Mouse (Mus musculus) forebrain, postnatal 0 days (tissue): ENCODE measurements around the gene Phgdh. TPM values are rescaled to one million over a fixed set of nuclear protein-coding genes. Genes with fewer than 3 reads are reported as not detected.
A peak's percentile ranks its signal among the peaks of the same experiment; 100 is the strongest.
"Not testable (repeated sequence)": the region's sequence is repeated elsewhere in the genome, so short reads cannot be mapped to it uniquely, and the experiment has no call there.

ENCODE experiments used
- ATAC-seq: fragments of 200-750 bp; cut with Nextera tagmentation; 2 replicates; pipeline ENCODE4 v1.8.0; 2017; ENCODE audit warnings: mild to moderate bottlenecking, moderate library complexity
- DNase-seq: peaks from one replicate; pipeline ENCODE4 v3.0.0-alpha.2; 2015
- H3K27ac ChIP-seq: fragments of 300-500 bp; sonication (generic); 2 replicates; pipeline ENCODE4 v1.5.1; 2014; ENCODE audit warnings: low read depth, mild to moderate bottlenecking, antibody characterized with exemption, low read length, moderate library complexity, mixed read lengths
- H3K27me3 ChIP-seq: fragments of 300-500 bp; sonication (generic); 2 replicates; pipeline ENCODE4 v1.6.1; 2014; ENCODE audit warnings: mild to moderate bottlenecking, low read length, mixed read lengths; ENCODE audit not compliant: insufficient read depth
- H3K36me3 ChIP-seq: fragments of 300-500 bp; sonication (generic); 2 replicates; pipeline ENCODE4 v1.6.1; 2014; ENCODE audit warnings: mild to moderate bottlenecking, moderate library complexity; ENCODE audit not compliant: insufficient read depth
- H3K4me1 ChIP-seq: fragments of 300-500 bp; sonication (generic); 2 replicates; pipeline ENCODE4 v1.6.1; 2014; ENCODE audit warnings: antibody characterized with exemption; ENCODE audit not compliant: insufficient read depth
- H3K4me2 ChIP-seq: fragments of 300-500 bp; sonication (generic); 2 replicates; pipeline ENCODE4 v1.6.1; 2014; ENCODE audit warnings: low read depth, mild to moderate bottlenecking, moderate library complexity
- H3K4me3 ChIP-seq: fragments of 300-500 bp; sonication (generic); 2 replicates; pipeline ENCODE4 v1.5.1; 2014; ENCODE audit warnings: low read depth, low read length, mixed read lengths
- H3K9ac ChIP-seq: fragments of 300-500 bp; sonication (generic); 2 replicates; pipeline ENCODE4 v1.6.1; 2014; ENCODE audit warnings: mild to moderate bottlenecking
- H3K9me3 ChIP-seq: fragments of 300-500 bp; sonication (generic); 2 replicates; pipeline ENCODE4 v1.6.1; 2016; ENCODE audit warnings: low read length
- CTCF ChIP-seq: sonication (generic); IDR thresholded peaks from 2 replicates; pipeline ENCODE4 v1.5.1; 2016; ENCODE audit warnings: antibody characterized with exemption, control low read depth, low read depth
- WGBS: fragments of 180-500 bp; shearing (Covaris S2); extraction: QIAGEN DNeasy Blood & Tissue Kit; methylation state at CpG from one replicate; pipeline ENCODE4 v1.1.7; 2014; 5-methylcytosine and 5-hydroxymethylcytosine counted together
- polyA plus RNA-seq: library from polyadenylated mRNA; unstranded; fragments of >200 nt; fragmentation: Nextera tagmentation; extraction: Ambion mirVana; gene quantifications from 2 replicates; pipeline ENCODE4 v1.2.1, GENCODE M21; 2015
- total RNA-seq: library from RNA; depleted of rRNA; stranded (reverse); fragments of >200 nt; gene quantifications from 2 replicates; pipeline ENCODE4 v1.2.3, GENCODE M21; 2014; rRNA removed

Gene Phgdh
- total RNA-seq (139 and 151 TPM in 2 replicates), polyA plus RNA-seq (149 and 160 TPM in 2 replicates)

- not testable (repeated sequence) for H3K36me3 ChIP-seq, H3K27me3 ChIP-seq, H3K9me3 ChIP-seq, H3K4me1 ChIP-seq
- DNase-seq (peak; percentile 64), ATAC-seq (peak; percentile 69)
- Histone ChIP-seq H3K4me2 (peak within 1 kb of the TSS; percentile 90), H3K4me3 (peak within 1 kb of the TSS; percentile 48), H3K9ac (peak within 1 kb of the TSS; percentile 58), H3K27ac (peak within 1 kb of the TSS; percentile 36)
- WGBS, result 0% methylated on average over 10 of the region's 10 CpGs
These were observed at the start of gene Phgdh for GRCm38 (mm10) chr3:98339706-98340109. TSS of gene Phgdh (minus strand) at chr3:98339990.

GRCm38 (mm10) chr3:98389305-98389704 lies 49.5 kb upstream of the Phgdh start:
- DNase-seq (no peak), ATAC-seq (no peak)
- Histone ChIP-seq H3K36me3 (no peaks in the 10 kb centered on the region), H3K27me3 (no peaks in the 10 kb centered on the region), H3K27ac (no peak overlapping the region), H3K4me1 (peaks cover 9% of the 10 kb centered on the region; the same call in 1 of the 2 replicates), H3K4me2 (no peak overlapping the region), H3K4me3 (no peak overlapping the region), H3K9ac (no peak overlapping the region), H3K9me3 (no peaks in the 10 kb centered on the region)
- 67% methylated on average over 3 of the region's 3 CpGs for WGBS
- no peak for TF ChIP-seq CTCF

DNA sequence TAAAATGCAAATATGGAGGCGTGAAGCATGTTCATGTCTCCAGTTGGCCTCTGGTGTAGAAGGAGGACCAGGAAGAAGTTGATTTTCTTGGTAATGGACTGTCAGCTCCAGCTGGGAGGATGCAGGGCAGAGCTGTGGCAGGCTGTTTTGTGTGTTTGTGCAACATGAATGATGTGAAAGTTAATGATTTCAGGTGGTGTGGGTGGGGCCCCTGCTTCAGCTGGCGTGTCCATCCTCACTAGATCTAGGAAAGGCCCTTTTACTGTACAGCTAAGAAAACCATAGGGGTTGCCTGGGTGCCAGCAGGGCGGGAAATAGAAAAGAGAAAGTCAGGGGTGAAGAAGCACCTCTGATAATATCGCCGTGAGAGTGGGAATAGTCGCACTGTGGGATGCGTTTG lies 48.0 kb upstream of the Phgdh start:
- no peak overlapping the region for H3K4me3 ChIP-seq
- WGBS, result 87% methylated on average over 7 of the region's 7 CpGs
- no peaks in the 10 kb centered on the region for H3K36me3 ChIP-seq
- peaks cover 13% of the 10 kb centered on the region for H3K4me1 ChIP-seq
- H3K4me2 ChIP-seq, result no peak overlapping the region
- no peaks in the 10 kb centered on the region for H3K9me3 ChIP-seq
- TF ChIP-seq CTCF, result no peak
- DNase-seq (no peak), ATAC-seq (no peak)
- H3K27me3 ChIP-seq, result no peaks in the 10 kb centered on the region
- H3K27ac ChIP-seq, result no peak overlapping the region
- no peak overlapping the region for H3K9ac ChIP-seq

DNA sequence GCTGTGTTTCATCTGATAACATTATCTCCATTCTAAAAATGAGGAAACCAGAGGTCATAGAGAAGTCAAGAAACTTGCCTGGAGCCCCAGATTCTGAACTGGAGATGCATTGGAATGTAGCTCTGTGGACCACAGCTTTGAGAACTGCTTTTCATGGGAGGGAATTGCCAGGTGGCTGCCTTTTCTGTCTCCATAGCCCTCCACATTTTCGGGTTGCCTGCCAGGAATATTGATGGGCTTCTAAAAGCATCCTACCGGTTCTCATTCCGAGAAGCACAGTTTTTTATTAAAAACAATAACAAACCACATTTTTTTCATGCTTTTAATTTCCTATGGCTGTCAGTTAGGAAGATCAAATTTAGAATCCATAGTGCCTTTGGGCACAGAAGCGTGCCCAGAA lies 47.3 kb upstream of the Phgdh start:
- 57% methylated on average over 4 of the region's 4 CpGs for WGBS
- TF ChIP-seq CTCF, result no peak

DNA sequence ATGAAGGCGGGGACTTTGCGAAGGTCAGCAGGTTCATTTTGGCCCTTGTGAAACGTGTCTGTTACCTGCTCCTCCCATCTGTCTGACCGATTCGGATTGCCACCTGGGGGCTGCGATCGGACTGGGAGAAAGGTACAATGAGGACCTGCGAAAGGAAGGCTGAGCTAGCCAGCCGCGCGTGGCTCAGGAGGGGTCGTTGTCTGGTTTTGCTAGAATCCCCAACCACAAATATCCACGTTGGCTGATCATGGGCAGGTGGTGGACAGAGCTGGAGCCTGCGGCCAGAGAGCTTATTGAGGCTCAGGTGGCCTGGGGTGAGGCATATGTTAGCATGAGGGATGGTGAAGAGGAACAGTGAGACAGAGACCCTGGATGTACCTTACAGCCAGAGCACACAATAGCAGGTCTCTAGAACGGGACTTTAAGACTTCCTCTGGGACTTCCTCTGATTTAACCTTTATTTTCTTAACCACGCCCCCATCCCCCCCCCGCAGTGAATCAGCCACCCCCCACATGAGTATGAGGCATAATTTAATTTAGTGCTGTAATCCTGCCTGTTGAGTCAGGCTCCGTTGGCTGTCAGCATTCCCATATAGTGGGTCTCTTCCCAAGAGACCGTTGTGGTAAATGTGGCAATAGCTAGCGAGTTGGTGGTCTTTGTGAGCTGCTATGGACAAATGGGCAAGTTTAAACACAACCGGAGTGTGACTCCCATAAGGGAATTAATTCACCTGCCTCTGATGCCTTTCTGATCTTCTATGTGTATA lies 43.4 kb upstream of the Phgdh start:
- peaks cover 13% of the 10 kb centered on the region for H3K4me1 ChIP-seq
- H3K4me3 ChIP-seq, result peak overlapping the region; percentile 94
- TF ChIP-seq CTCF, result no peak
- ATAC-seq (peak; percentile 23), DNase-seq (peak; percentile 46)
- no peaks in the 10 kb centered on the region for H3K9me3 ChIP-seq
- H3K27ac ChIP-seq, result peak overlapping the region; percentile 88
- H3K27me3 ChIP-seq, result no peaks in the 10 kb centered on the region
- H3K4me2 ChIP-seq, result peak overlapping the region; percentile 91
- no peaks in the 10 kb centered on the region for H3K36me3 ChIP-seq
- WGBS, result 5% methylated on average over 21 of the region's 21 CpGs
- peak overlapping the region; percentile 94 for H3K9ac ChIP-seq

More for the DNA sequence above, 47.3 kb upstream of the Phgdh start:
- ATAC-seq (no peak), DNase-seq (no peak)
- Histone ChIP-seq H3K4me1 (peaks cover 13% of the 10 kb centered on the region), H3K27me3 (no peaks in the 10 kb centered on the region), H3K27ac (no peak overlapping the region), H3K9ac (no peak overlapping the region), H3K4me2 (no peak overlapping the region), H3K36me3 (no peaks in the 10 kb centered on the region), H3K4me3 (no peak overlapping the region), H3K9me3 (no peaks in the 10 kb centered on the region)

- Histone ChIP-seq H3K27ac (peak within 1 kb of the TSS; percentile 88), H3K4me3 (peak within 1 kb of the TSS; percentile 94), H3K9me3 (no peaks in the 10 kb centered on the region), H3K9ac (peak within 1 kb of the TSS; percentile 94), H3K36me3 (no peaks in the 10 kb centered on the region), H3K4me1 (peaks cover 13% of the 10 kb centered on the region), H3K4me2 (peak within 1 kb of the TSS; percentile 91), H3K27me3 (no peaks in the 10 kb centered on the region)
- peak; percentile 95 for ATAC-seq
- peak; percentile 86 for DNase-seq
- under 1% methylated on average over 42 of the region's 42 CpGs for WGBS
- TF ChIP-seq CTCF, result peak; percentile 58
These were observed 42.6 kb upstream of the Phgdh start, which contains the start of gene Zfp697 for GRCm38 (mm10) chr3:98382246-98382939. TSS of gene Zfp697 (plus strand) at chr3:98382461.

DNA sequence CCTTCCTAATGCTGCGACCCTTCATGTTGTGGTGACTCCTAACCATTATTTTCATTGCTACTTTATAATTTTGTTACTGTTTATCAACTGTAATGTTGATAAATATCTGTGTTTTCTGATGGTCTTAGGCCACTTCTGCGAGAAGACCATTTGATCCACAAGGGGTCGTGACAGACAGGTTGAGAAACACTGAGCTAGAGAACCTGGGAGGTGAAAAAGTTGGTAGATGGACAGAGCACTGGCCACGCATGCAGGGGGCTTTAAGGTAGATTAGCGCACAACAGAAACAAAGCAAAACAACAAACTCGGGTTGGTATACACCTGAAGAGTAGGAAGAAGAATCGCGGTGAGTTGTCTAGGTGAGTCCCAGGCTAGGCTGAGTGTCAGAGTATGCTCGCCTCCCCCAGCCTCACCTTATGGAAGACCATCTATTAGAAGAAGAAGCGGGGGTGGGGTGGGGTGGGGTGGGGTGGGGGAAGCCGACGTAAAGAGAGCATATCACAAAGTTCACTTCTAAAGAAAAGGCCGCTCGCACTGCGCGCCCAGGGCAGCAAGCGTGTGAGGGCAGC lies 42.0 kb upstream of the Phgdh start:
- WGBS, result 7% methylated on average over 17 of the region's 17 CpGs
- peak overlapping the region; percentile 91 for H3K4me2 ChIP-seq

More for the DNA sequence above, 42.0 kb upstream of the Phgdh start:
- Histone ChIP-seq H3K4me3 (peak overlapping the region; percentile 94), H3K9me3 (no peaks in the 10 kb centered on the region), H3K4me1 (peaks cover 11% of the 10 kb centered on the region), H3K27me3 (no peaks in the 10 kb centered on the region), H3K36me3 (no peaks in the 10 kb centered on the region), H3K9ac (peak overlapping the region; percentile 94), H3K27ac (0 out of 2 replicates have a peak overlapping the region, but pooled peaks have one; percentile 88)
- DNase-seq (no peak), ATAC-seq (no peak)
- TF ChIP-seq CTCF, result peak; percentile 59
